In the genomic region with DNA sequence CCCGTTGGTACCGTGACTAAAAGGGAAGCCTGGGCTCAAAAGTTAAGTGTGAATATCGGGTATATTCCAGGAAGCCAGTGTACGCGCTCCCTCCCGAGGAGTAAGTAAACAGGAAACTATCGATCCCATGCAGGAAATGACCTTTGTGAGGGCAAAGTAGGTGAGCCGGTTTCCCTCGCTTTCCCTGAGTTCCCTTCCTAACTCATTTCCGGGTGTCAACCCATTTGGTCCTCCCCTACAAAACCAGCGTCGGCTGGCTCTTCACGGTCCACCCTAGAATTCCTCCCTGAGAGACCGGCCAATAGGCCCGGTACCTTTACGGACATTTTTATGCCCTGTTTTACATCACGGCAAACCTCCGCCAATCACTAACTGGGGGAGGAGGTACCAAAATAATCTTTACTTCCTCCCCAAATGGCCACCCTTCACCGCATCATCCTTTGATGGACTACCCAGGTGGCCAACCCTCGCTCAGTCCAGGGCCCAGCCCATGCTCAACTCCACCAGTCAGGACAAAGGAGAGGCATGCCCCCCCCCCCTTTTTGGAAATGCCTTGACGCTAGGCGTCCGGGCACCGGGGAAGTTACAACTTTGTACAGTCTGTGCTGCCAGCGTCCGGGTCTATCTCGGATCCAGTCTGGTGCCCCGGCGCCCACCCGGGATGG, we compare ENCODE assay signal across 8 mouse cellular contexts. TPM values are rescaled to one million over a fixed set of nuclear protein-coding genes. Genes with fewer than 3 reads are reported as not detected.
DNase-seq lines count a peak whose midpoint lies in the region; ATAC-seq lines count a peak whose summit lies in the region.

No protein-coding gene starts in this region.

- no peaks in the 10 kb centered on the region for H3K79me2 ChIP-seq in macrophage (ENCODE audit: inconsistent target)

- peak; percentile 99 for ATAC-seq in hindbrain, embryonic 16.5 days

- peak; percentile 98 for DNase-seq in T-cell, adult 2 months (ENCODE audit: low spot score)
- peak; percentile 96 to 97 for DNase-seq in cerebellum, postnatal 36 days
- peak; percentile 95 to 96 for DNase-seq in frontal cortex, postnatal 36 days (ENCODE audit: low spot score in 2 of 2)
- peak; percentile 96 to 97 for DNase-seq in left cerebral cortex, adult 18-20 months (ENCODE audit: low spot score in 2 of 2)
- DNase-seq in right cerebral cortex, adult 18-20 months = peak; percentile 99
- peak; percentile 96 for DNase-seq in urinary bladder, postnatal 10 days (ENCODE audit: low spot score)

- peaks cover 3% of the 10 kb centered on the region for H3K4me1 ChIP-seq in hindbrain, embryonic 16.5 days (ENCODE audit: control insufficient read depth, insufficient read depth, low read depth, low read length)

- H3K36me3 ChIP-seq in hindbrain, embryonic 16.5 days (ENCODE audit: control insufficient read depth, insufficient read depth, low read length) = no peaks in the 10 kb centered on the region
- H3K36me3 ChIP-seq in macrophage (ENCODE audit: inconsistent target) = no peaks in the 10 kb centered on the region

- WGBS in hindbrain, embryonic 16.5 days = 2% methylated on average over 24 of the region's 30 CpGs
- WGBS in macrophage (ENCODE audit: missing documents) = 1% methylated on average over 30 of the region's 30 CpGs

- no peaks in the 10 kb centered on the region for H3K9me3 ChIP-seq in hindbrain, embryonic 16.5 days (ENCODE audit: control insufficient read depth, low read length)

- H3K9ac ChIP-seq in hindbrain, embryonic 16.5 days (ENCODE audit: low read depth, low read length) = peak overlapping the region; percentile 84

- H3K27me3 ChIP-seq in hindbrain, embryonic 16.5 days (replicated peaks; ENCODE audit: control insufficient read depth, insufficient read depth, low read length) = no peaks in the 10 kb centered on the region

- H3K4me2 ChIP-seq in hindbrain, embryonic 16.5 days (ENCODE audit: low read length) = peak overlapping the region; percentile 67

- peak overlapping the region; percentile 99 for H3K27ac ChIP-seq in hindbrain, embryonic 16.5 days (ENCODE audit: low read depth, low read length)
- H3K27ac ChIP-seq in macrophage = peak overlapping the region; percentile 85

- peak overlapping the region; percentile 88 for H3K4me3 ChIP-seq in hindbrain, embryonic 16.5 days (ENCODE audit: low read length)
- peak overlapping the region; percentile 64 for H3K4me3 ChIP-seq in macrophage (ENCODE audit: inconsistent target)

RNA-seq across cellular contexts. Expression of a gene that starts 9.0 kb away (rescaled TPM):
- 6.7 and 8.3 TPM in 2 replicates for polyA plus RNA-seq in hindbrain, embryonic 16.5 days (2015; fragmentation: Nextera tagmentation; extraction: Ambion mirVana)
- 10 to 100 TPM; 26.7 to 29.4 TPM for total RNA-seq in left cerebral cortex, adult 18-20 months (2021)
- total RNA-seq in macrophage (2018; cell fraction: chromatin; rRNA removed) = 10 to 100 TPM in 20 of 26 experiments, 1 to 10 TPM in 6; 2.6 to 31.0 (median 16.2) TPM
- total RNA-seq in macrophage (2018; cell fraction: cytosol; rRNA removed) = 10 to 100 TPM in 25 of 26 experiments, 1 to 10 TPM in 1; 9.2 to 27.1 (median 21.6) TPM
- 10 to 100 TPM in 25 of 26 experiments, 1 to 10 TPM in 1; 8.9 to 41.2 (median 20.1) TPM for total RNA-seq in macrophage (2018; cell fraction: nucleus; rRNA removed)
- polyA plus RNA-seq in macrophage (2018) = 12.2 to 18.5 TPM (median 15.1 TPM) in 3 replicates

RNA-seq across cellular contexts. Expression of a gene that starts 9.3 kb away (rescaled TPM):
- polyA plus RNA-seq in hindbrain, embryonic 16.5 days (2015; fragmentation: Nextera tagmentation; extraction: Ambion mirVana) = 57.0 and 57.4 TPM in 2 replicates
- total RNA-seq in left cerebral cortex, adult 18-20 months (2021) = 100 to 1,000 TPM; 120 to 139 TPM
- 1 to 10 TPM in 21 of 26 experiments, under 1 TPM in 5; 0.51 to 9.7 (median 4.3) TPM for total RNA-seq in macrophage (2018; cell fraction: chromatin; rRNA removed)
- 1 to 10 TPM; 2.2 to 7.4 (median 4.6) TPM for total RNA-seq in macrophage (2018; cell fraction: cytosol; rRNA removed)
- total RNA-seq in macrophage (2018; cell fraction: nucleus; rRNA removed) = 10 to 100 TPM in 2 of 26 experiments, 1 to 10 TPM in 24; 1.3 to 10.6 (median 3.9) TPM
- 2.4 to 6.9 TPM (median 3.4 TPM) in 3 replicates for polyA plus RNA-seq in macrophage (2018)

RNA-seq across cellular contexts. Expression of a gene that starts 45.2 kb away (rescaled TPM):
- 1.2 and 2.2 TPM in 2 replicates for polyA plus RNA-seq in hindbrain, embryonic 16.5 days (2015; fragmentation: Nextera tagmentation; extraction: Ambion mirVana)
- total RNA-seq in left cerebral cortex, adult 18-20 months (2021) = under 1 TPM; 0.91 to 0.95 TPM
- total RNA-seq in macrophage (2018; cell fraction: chromatin; rRNA removed) = 100 to 1,000 TPM in 20 of 26 experiments, 10 to 100 TPM in 6; 26.3 to 225 (median 136) TPM
- total RNA-seq in macrophage (2018; cell fraction: cytosol; rRNA removed) = 100 to 1,000 TPM; 577 to 982 (median 775) TPM
- 1,000 to 10,000 TPM in 1 of 26 experiments, 100 to 1,000 TPM in 25; 108 to 1,011 (median 584) TPM for total RNA-seq in macrophage (2018; cell fraction: nucleus; rRNA removed)
- polyA plus RNA-seq in macrophage (2018) = 541 to 857 TPM (median 783 TPM) in 3 replicates

Comparison
In these comparisons a context has a peak if more than half of its experiments do, and no peak if none do; other contexts are left out.
1. Peak in every context shown above with its lines: DNase-seq, ATAC-seq, H3K4me3 ChIP-seq and H3K27ac ChIP-seq.
2. RNA of a gene that starts 45.2 kb away (polyA plus RNA-seq): 541 to 857 TPM in macrophage; 1.2 to 2.2 TPM in hindbrain, embryonic 16.5 days; every median in the first group is over 100 times any median in the second.